26 mouse cellular contexts compared by ENCODE assay signal in genomic region chr16:98107109-98107508, GRCm38 (mm10). TPM values are rescaled to one million over a fixed set of nuclear protein-coding genes. Genes with fewer than 3 reads are reported as not detected.
DNase-seq lines count a peak whose midpoint lies in the region; ATAC-seq and TF ChIP-seq lines count a peak whose summit lies in the region.
"Had no signal": no experiment of that assay in that cellular context is flagged by ENCODE, and none has a peak within 500 bp of the region (broad histone marks: within the 10 kb centered on the region; RNA-seq: fewer than 3 reads in every experiment).

No protein-coding gene starts in this region.

- H3K27me3 ChIP-seq in kidney, embryonic 16.5 days (ENCODE audit: insufficient read depth, low read length): no peaks in the 10 kb centered on the region
- no peaks in the 10 kb centered on the region for H3K27me3 ChIP-seq in kidney, adult 2 months (replicated peaks; ENCODE audit: control insufficient read depth, insufficient read depth, low read length)
- no peaks in the 10 kb centered on the region for H3K27me3 ChIP-seq in E14TG2a.4 (ENCODE audit: insufficient read depth, low read length)
- H3K27me3 ChIP-seq: heart, embryonic 13.5 days; hindbrain, embryonic 13.5 days; intestine, embryonic 15.5 days; limb, embryonic 13.5 days; liver, embryonic 13.5 days; lung, embryonic 15.5 days; midbrain, embryonic 15.5 days; neural tube, embryonic 13.5 days had no signal

- no peaks in the 10 kb centered on the region for H3K4me1 ChIP-seq in kidney, embryonic 16.5 days (ENCODE audit: insufficient read depth, low read length)
- no peaks in the 10 kb centered on the region for H3K4me1 ChIP-seq in kidney, adult 2 months (ENCODE audit: control insufficient read depth, insufficient read depth, low read length)
- H3K4me1 ChIP-seq in E14TG2a.4 (replicated peaks; ENCODE audit: low read depth, low read length): no peaks in the 10 kb centered on the region
- H3K4me1 ChIP-seq: heart, embryonic 13.5 days; hindbrain, embryonic 13.5 days; intestine, embryonic 15.5 days; limb, embryonic 13.5 days; liver, embryonic 13.5 days; lung, embryonic 15.5 days; midbrain, embryonic 15.5 days; neural tube, embryonic 13.5 days had no signal

- TF ChIP-seq CTCF in kidney, adult 2 months (conservative IDR thresholded peaks at IDR 0.05; ENCODE audit: insufficient read depth, insufficient read length, low read depth, low read length): no peak
- no peak for TF ChIP-seq CTCF in E14TG2a.4 (conservative IDR thresholded peaks at IDR 0.05; ENCODE audit: low read length)

- H3K4me2 ChIP-seq in kidney, embryonic 16.5 days (replicated peaks; ENCODE audit: low read depth, low read length): no peak overlapping the region
- H3K4me2 ChIP-seq: heart, embryonic 13.5 days; hindbrain, embryonic 13.5 days; intestine, embryonic 15.5 days; limb, embryonic 13.5 days; liver, embryonic 13.5 days; lung, embryonic 15.5 days; midbrain, embryonic 15.5 days; neural tube, embryonic 13.5 days had no signal

- 0 out of 2 replicates have a peak, but pooled peaks cover 5% of the 10 kb centered on the region for H3K9me3 ChIP-seq in kidney, embryonic 16.5 days (ENCODE audit: low read length)
- peaks cover 42% of the 10 kb centered on the region for H3K9me3 ChIP-seq in E14TG2a.4 (ENCODE audit: low read length)
- H3K9me3 ChIP-seq: liver, embryonic 13.5 days; midbrain, embryonic 15.5 days had no signal

- H3K4me3 ChIP-seq in kidney, embryonic 16.5 days (ENCODE audit: low read length): no peak overlapping the region
- no peak overlapping the region for H3K4me3 ChIP-seq in kidney, adult 2 months (ENCODE audit: insufficient read depth, low read depth, low read length)
- H3K4me3 ChIP-seq in E14TG2a.4 (replicated peaks; ENCODE audit: low read length): peak overlapping the region; percentile 54
- H3K4me3 ChIP-seq: heart, embryonic 13.5 days; hindbrain, embryonic 13.5 days; intestine, embryonic 15.5 days; layer of hippocampus, adult 2 months; limb, embryonic 13.5 days; liver, embryonic 13.5 days; lung, embryonic 15.5 days; midbrain, embryonic 15.5 days; neural tube, embryonic 13.5 days had no signal

- no peak for TF ChIP-seq POLR2A in kidney, adult 2 months (IDR thresholded peaks at IDR 0.05; ENCODE audit: low read depth, low read length)

- peak; percentile 4 for DNase-seq in embryo, embryonic 10.5 days (ENCODE audit: low spot score)
- DNase-seq in embryo, embryonic 9.5 days (ENCODE audit: extremely low spot score): no peak
- DNase-seq in kidney, adult 2 months: no peak
- no peak for DNase-seq in spleen, postnatal 36 days (ENCODE audit: low spot score in 2 of 2)
- DNase-seq: adrenal gland, postnatal 36 days; cerebellum, adult 11-12 months; cerebellum, postnatal 10 days; gastrocnemius, postnatal 10 days; kidney, adult 9 months; kidney, postnatal 25 days; layer of hippocampus, postnatal 36 days; liver, embryonic 13.5 days; lung, postnatal 4 days; thymus, postnatal 14 days had no signal

- no peak overlapping the region for H3K27ac ChIP-seq in kidney, embryonic 16.5 days (ENCODE audit: low read length)
- H3K27ac ChIP-seq in kidney, adult 2 months (ENCODE audit: insufficient read depth, low read depth, low read length): no peak overlapping the region
- H3K27ac ChIP-seq: heart, embryonic 13.5 days; hindbrain, embryonic 13.5 days; intestine, embryonic 15.5 days; layer of hippocampus, adult 2 months; limb, embryonic 13.5 days; liver, embryonic 13.5 days; lung, embryonic 15.5 days; midbrain, embryonic 15.5 days; neural tube, embryonic 13.5 days had no signal

- H3K36me3 ChIP-seq in kidney, embryonic 16.5 days (ENCODE audit: insufficient read depth, low read length): no peaks in the 10 kb centered on the region
- no peaks in the 10 kb centered on the region for H3K36me3 ChIP-seq in kidney, adult 2 months (ENCODE audit: control insufficient read depth, insufficient read depth, low read length)
- no peaks in the 10 kb centered on the region for H3K36me3 ChIP-seq in E14TG2a.4 (ENCODE audit: insufficient read depth, low read length)
- H3K36me3 ChIP-seq: heart, embryonic 13.5 days; hindbrain, embryonic 13.5 days; intestine, embryonic 15.5 days; limb, embryonic 13.5 days; liver, embryonic 13.5 days; lung, embryonic 15.5 days; midbrain, embryonic 15.5 days; neural tube, embryonic 13.5 days had no signal

- no peak for ATAC-seq in kidney, embryonic 16.5 days (ENCODE audit: low FRiP score, low TSS enrichment)
- peak; percentile 41 for ATAC-seq in inflammation-experienced regulatory T-cells, adult 6 months
- ATAC-seq in cerebellum, adult (ENCODE audit: insufficient number of reproducible peaks, low FRiP score, low TSS enrichment): no peak
- ATAC-seq: intestine, embryonic 15.5 days; midbrain, embryonic 15.5 days had no signal

- 95% methylated on average over 11 of the region's 11 CpGs for WGBS in kidney, embryonic 16.5 days
- 98% methylated on average over 11 of the region's 11 CpGs for WGBS in kidney, adult 2 months

- H3K9ac ChIP-seq in kidney, embryonic 16.5 days (replicated peaks; ENCODE audit: low read length): 0 out of 2 replicates have a peak overlapping the region, but pooled peaks have one; percentile 1
- H3K9ac ChIP-seq: heart, embryonic 13.5 days; hindbrain, embryonic 13.5 days; intestine, embryonic 15.5 days; limb, embryonic 13.5 days; liver, embryonic 13.5 days; lung, embryonic 15.5 days; midbrain, embryonic 15.5 days; neural tube, embryonic 13.5 days had no signal

RNA-seq across cellular contexts. Expression of gene A630089N07Rik, which starts 24.9 kb away (rescaled TPM):
- polyA plus RNA-seq in kidney, embryonic 16.5 days (2015; fragmentation: Nextera tagmentation; extraction: Ambion mirVana): 19.9 and 24.9 TPM in 2 replicates
- 0.72 and 0.91 TPM in 2 replicates for polyA plus RNA-seq in kidney, adult 2 months (2012; rRNA removed)
- 10 to 100 TPM; 13.4 to 18.9 (median 15.8) TPM for polyA plus RNA-seq in inflammation-experienced regulatory T-cells, adult 6 months (2017; shearing (Covaris generic))
